Mouse (Mus musculus) hindbrain, postnatal 0 days (tissue): ENCODE results near the gene Abo. TPM values are rescaled to one million over a fixed set of nuclear protein-coding genes. Genes with fewer than 3 reads are reported as not detected.
A peak's percentile ranks its signal among the peaks of the same experiment; 100 is the strongest.

Experiments
- ATAC-seq: fragments of 200-750 bp; cut with Nextera tagmentation; 2 replicates; pipeline ENCODE4 v1.8.0; 2017; ENCODE audit warnings: mild to moderate bottlenecking, moderate TSS enrichment, moderate library complexity
- DNase-seq: peaks from one replicate; pipeline ENCODE4 v3.0.0-alpha.2; 2015; ENCODE audit warnings: low spot score
- H3K27ac ChIP-seq: fragments of 300-500 bp; sonication (generic); 2 replicates; pipeline ENCODE4 v1.5.1; 2014; ENCODE audit warnings: mild to moderate bottlenecking
- H3K27me3 ChIP-seq: fragments of 300-500 bp; sonication (generic); 2 replicates; pipeline ENCODE4 v1.6.1; 2014; ENCODE audit warnings: low read length, mixed read lengths; ENCODE audit not compliant: insufficient read depth
- H3K36me3 ChIP-seq: fragments of 300-500 bp; sonication (generic); 2 replicates; pipeline ENCODE4 v1.6.1; 2014; ENCODE audit warnings: low read length, mixed read lengths; ENCODE audit not compliant: insufficient read depth
- H3K4me1 ChIP-seq: fragments of 300-500 bp; sonication (generic); 2 replicates; pipeline ENCODE4 v1.6.1; 2014; ENCODE audit warnings: antibody characterized with exemption, low read length, mixed read lengths; ENCODE audit not compliant: insufficient read depth
- H3K4me2 ChIP-seq: fragments of 300-500 bp; sonication (generic); 2 replicates; pipeline ENCODE4 v1.6.1; 2014; ENCODE audit warnings: low read depth, mild to moderate bottlenecking, low read length, moderate library complexity, mixed read lengths
- H3K4me3 ChIP-seq: fragments of 300-500 bp; sonication (generic); 2 replicates; pipeline ENCODE4 v1.5.1; 2014; ENCODE audit warnings: low read length
- H3K9ac ChIP-seq: fragments of 300-500 bp; sonication (generic); replicated peaks from 2 replicates; pipeline ENCODE4 v1.6.1; 2014; ENCODE audit warnings: mild to moderate bottlenecking, low read length, moderate library complexity, mixed read lengths
- H3K9me3 ChIP-seq: fragments of 300-500 bp; sonication (generic); 2 replicates; pipeline ENCODE4 v1.6.1; 2016; ENCODE audit warnings: low read length, mixed read lengths
- CTCF ChIP-seq: IDR thresholded peaks from 2 replicates; pipeline ENCODE4 v1.5.1; 2016; ENCODE audit warnings: antibody characterized with exemption, control low read depth, low read depth
- WGBS: fragments of 180-500 bp; shearing (Covaris S2); extraction: QIAGEN DNeasy Blood & Tissue Kit; methylation state at CpG from one replicate; pipeline ENCODE4 v1.1.7; 2014; 5-methylcytosine and 5-hydroxymethylcytosine counted together
- polyA plus RNA-seq: library from polyadenylated mRNA; unstranded; fragments of >200 nt; fragmentation: Nextera tagmentation; extraction: Ambion mirVana; gene quantifications from 2 replicates; pipeline ENCODE4 v1.2.1, GENCODE M21; 2015
- total RNA-seq: library from RNA; depleted of rRNA; stranded (reverse); fragments of >200 nt; gene quantifications from 2 replicates; pipeline ENCODE4 v1.2.3, GENCODE M21; 2014; rRNA removed

The Abo gene
- total and polyA plus RNA-seq, 2 experiments from 2014 or later, result not detected

DNA sequence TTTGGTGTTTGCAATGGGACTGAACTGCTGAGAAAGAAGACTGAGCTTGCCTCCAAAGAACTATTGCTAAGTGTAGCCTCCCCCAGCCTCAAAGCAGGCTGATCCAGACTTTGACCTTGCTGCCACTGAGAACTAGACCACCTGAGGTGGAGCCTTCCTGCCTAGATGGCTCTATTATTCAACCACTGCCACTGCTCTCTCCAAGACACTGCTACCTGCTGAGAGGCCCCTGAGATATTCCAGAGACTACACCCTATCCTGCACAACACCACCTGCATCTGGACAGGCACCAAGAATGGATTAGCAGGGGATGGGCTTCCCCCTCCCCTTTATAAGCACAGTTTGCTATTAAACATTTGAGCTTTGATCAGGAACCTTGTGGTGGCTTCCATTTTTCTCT lies 13.8 kb upstream of the Abo start:
- H3K9me3 ChIP-seq, result no peaks in the 10 kb centered on the region
- no peaks in the 10 kb centered on the region for H3K27me3 ChIP-seq
- no peaks in the 10 kb centered on the region for H3K4me1 ChIP-seq
- no peaks in the 10 kb centered on the region for H3K36me3 ChIP-seq
- no peak for DNase-seq
- no peak overlapping the region for H3K9ac ChIP-seq
- ATAC-seq, result no peak
- H3K4me2 ChIP-seq, result no peak overlapping the region
- H3K27ac ChIP-seq, result no peak overlapping the region
- H3K4me3 ChIP-seq, result no peak overlapping the region
- no peak for TF ChIP-seq CTCF

DNA sequence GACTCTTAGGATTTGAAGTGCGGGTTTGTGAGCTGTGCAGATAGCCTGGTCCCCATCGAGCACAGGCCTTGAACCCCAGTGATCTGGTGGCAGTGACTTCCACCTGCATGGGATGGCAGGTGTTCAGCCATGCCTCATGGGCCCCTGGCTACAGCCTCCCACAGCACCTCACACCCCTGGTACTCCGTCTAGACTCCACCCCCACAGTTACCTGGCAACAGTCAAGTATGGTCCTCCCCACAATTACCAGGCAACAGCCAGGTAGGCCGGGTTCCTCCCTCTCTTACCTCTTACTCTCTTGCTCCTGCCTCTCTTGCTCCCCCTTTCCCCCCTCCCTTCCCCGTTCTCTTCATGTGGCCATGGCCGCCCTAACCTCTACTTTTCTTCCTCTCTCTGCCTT lies 5.9 kb upstream of the Abo start:
- no peak for DNase-seq
- no peaks in the 10 kb centered on the region for H3K4me1 ChIP-seq

DNA sequence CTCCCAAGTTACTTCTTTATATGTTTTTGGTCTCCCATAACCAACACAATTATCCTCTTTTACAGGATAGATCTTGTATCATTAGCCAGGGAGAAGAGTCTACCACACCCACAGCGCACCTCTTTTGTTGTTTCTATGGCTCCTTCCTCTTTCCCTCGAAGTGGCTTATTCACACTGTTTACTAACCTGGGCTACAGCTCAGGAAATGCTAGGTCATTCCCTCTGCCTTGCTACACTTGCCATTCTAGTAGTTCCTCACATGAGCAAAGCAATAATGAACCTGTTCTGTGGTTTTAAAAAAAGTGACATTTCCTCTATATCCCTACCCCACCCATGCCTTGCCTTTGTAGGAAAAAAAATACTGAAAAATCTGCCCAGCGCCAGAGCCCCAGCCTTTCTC lies 1.9 kb downstream of the Abo start:
- Histone ChIP-seq H3K27ac (no peak overlapping the region), H3K4me2 (no peak overlapping the region), H3K9me3 (no peaks in the 10 kb centered on the region), H3K27me3 (no peaks in the 10 kb centered on the region), H3K4me1 (no peaks in the 10 kb centered on the region), H3K9ac (no peak overlapping the region), H3K4me3 (no peak overlapping the region), H3K36me3 (no peaks in the 10 kb centered on the region)
- ATAC-seq (no peak), DNase-seq (no peak)
- TF ChIP-seq CTCF, result no peak
- 75% methylated on average over 3 of the region's 3 CpGs for WGBS

More for the DNA sequence above, 5.9 kb upstream of the Abo start:
- Histone ChIP-seq H3K36me3 (no peaks in the 10 kb centered on the region), H3K27me3 (no peaks in the 10 kb centered on the region), H3K9me3 (no peaks in the 10 kb centered on the region), H3K4me3 (no peak overlapping the region), H3K27ac (no peak overlapping the region), H3K9ac (no peak overlapping the region), H3K4me2 (no peak overlapping the region)
- ATAC-seq, result no peak
- WGBS, result 72% methylated on average over 6 of the region's 6 CpGs
- TF ChIP-seq CTCF, result no peak

DNA sequence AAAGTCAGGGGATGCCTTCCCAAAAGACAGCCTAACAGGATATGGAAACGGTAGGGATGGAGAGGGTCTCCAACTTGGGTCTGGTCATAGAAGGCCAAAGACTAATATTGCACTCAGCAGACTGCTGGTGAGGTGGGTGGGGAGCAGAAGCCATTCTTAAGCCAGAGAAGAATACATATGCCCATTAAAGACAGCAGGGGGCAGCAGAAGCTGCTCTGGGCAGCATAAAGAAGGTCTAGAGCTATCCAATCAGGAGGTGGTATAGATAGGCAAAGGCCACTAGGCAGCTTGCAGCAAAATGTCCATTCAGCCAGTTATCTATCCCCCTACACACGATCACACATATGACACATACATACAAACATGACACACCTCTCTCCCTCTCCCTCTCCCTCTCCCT lies 17.1 kb downstream of the Abo start:
- Histone ChIP-seq H3K36me3 (no peaks in the 10 kb centered on the region), H3K4me2 (no peak overlapping the region), H3K27me3 (no peaks in the 10 kb centered on the region), H3K9me3 (no peaks in the 10 kb centered on the region), H3K9ac (no peak overlapping the region), H3K27ac (no peak overlapping the region), H3K4me1 (no peaks in the 10 kb centered on the region), H3K4me3 (no peak overlapping the region)
- DNase-seq (peak; percentile 10), ATAC-seq (no peak)
- WGBS, result 59% methylated on average over 2 of the region's 2 CpGs
- TF ChIP-seq CTCF, result peak; percentile 49

DNA sequence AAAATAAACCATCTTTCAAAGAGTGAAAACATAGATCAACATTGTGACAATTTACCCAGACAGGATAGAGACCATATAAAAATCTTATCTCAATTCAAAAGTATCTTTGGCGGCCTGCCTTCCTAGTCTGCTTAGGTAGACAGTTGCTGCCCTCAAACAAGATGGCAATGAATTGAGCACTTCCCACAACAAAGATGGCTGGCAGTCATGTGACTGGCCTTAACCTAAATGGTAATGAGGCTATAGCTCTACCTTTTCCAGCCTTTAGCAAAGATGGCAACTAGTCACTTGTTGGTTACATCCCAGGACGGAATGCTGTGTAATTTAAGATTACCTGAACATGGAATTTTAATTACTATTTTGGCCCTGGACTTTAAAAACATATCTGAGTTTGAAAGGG lies 32.3 kb downstream of the Abo start:
- ATAC-seq (no peak), DNase-seq (no peak)
- no peaks in the 10 kb centered on the region for H3K4me1 ChIP-seq
- no peak overlapping the region for H3K4me3 ChIP-seq
- H3K9ac ChIP-seq, result no peak overlapping the region
- H3K36me3 ChIP-seq, result no peaks in the 10 kb centered on the region
- H3K4me2 ChIP-seq, result no peak overlapping the region
- no peaks in the 10 kb centered on the region for H3K9me3 ChIP-seq
- no peaks in the 10 kb centered on the region for H3K27me3 ChIP-seq
- H3K27ac ChIP-seq, result no peak overlapping the region
- 85% methylated on average over 2 of the region's 2 CpGs for WGBS
- TF ChIP-seq CTCF, result no peak

DNA sequence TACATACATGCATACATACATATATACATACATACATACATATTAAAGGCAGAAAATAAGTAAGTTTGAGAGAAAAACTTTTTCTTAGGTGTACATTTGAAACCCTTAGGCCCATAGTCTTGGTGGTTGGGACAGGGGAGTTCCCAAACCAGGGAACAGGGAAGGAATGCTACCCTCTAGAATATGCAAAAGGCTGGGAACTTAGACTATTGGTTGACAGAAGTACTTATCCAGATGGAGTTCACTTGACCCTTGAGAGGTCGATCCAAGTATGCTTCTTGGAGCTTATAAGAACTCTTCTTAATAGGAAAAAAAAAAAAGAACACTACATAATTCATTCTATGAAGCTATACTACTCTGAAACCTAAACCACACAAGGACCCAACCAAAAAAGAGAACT lies 36.7 kb downstream of the Abo start:
- no peak overlapping the region for H3K27ac ChIP-seq
- TF ChIP-seq CTCF, result no peak
- H3K4me2 ChIP-seq, result no peak overlapping the region
- no peak overlapping the region for H3K9ac ChIP-seq
- H3K27me3 ChIP-seq, result no peaks in the 10 kb centered on the region
- DNase-seq, result no peak
- WGBS, result 85% methylated on average over 1 of the region's 1 CpGs
- no peaks in the 10 kb centered on the region for H3K4me1 ChIP-seq
- no peaks in the 10 kb centered on the region for H3K9me3 ChIP-seq
- H3K4me3 ChIP-seq, result no peak overlapping the region
- no peak for ATAC-seq
- H3K36me3 ChIP-seq, result no peaks in the 10 kb centered on the region

DNA sequence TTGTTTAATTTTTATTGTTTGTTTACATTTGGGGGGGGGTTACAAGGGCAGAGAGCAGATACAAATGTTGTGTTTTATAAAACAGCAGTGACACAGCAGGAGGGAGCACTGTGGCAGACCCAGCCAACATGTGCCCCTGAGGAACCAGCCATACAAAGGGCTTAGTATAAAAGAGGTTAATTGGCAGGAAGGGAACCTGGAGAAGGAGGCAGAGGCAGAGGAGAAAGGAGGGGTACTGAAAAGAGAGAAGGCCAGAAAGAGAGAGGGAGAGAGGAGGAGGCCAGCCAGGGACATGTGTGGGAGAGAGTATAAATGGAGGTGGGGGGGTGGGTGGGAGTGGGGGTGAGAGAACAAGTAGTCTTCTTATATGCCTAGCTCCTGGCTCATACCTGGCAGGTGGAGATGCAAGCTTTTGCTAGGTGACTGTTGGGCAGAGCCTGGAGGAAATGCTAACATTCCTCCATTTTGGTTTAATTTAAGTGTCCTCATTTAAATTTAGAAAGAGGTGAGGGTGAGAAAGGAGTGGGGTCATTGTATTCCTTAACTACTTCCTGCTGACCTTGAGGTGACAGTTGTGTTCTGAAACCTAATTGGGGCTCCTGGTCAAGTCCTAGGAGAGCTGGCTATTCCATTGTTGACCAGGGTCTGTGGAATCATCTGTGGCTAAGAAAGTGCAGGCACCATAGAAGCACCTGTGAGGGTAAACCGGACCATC lies 37.4 kb downstream of the Abo start:
- H3K4me2 ChIP-seq, result no peak overlapping the region
- no peak overlapping the region for H3K9ac ChIP-seq
- no peaks in the 10 kb centered on the region for H3K9me3 ChIP-seq
- ATAC-seq (no peak), DNase-seq (no peak)
- TF ChIP-seq CTCF, result no peak
- no peak overlapping the region for H3K4me3 ChIP-seq
- H3K36me3 ChIP-seq, result no peaks in the 10 kb centered on the region
- H3K27ac ChIP-seq, result no peak overlapping the region
- no peaks in the 10 kb centered on the region for H3K27me3 ChIP-seq
- 95% methylated on average over 1 of the region's 1 CpGs for WGBS
- H3K4me1 ChIP-seq, result no peaks in the 10 kb centered on the region

Other genes with a start within 250 kb of the Abo start
- 289 and 302 TPM in 2 replicates for gene Fam69b, start 236.5 kb downstream of the Abo start, total RNA-seq
- 129 and 142 TPM in 2 replicates for gene Fam69b, start 236.5 kb downstream of the Abo start, polyA plus RNA-seq
- gene Lcn4, start 193.7 kb downstream of the Abo start, total RNA-seq, result not detected in 2 replicates
- not detected in 2 replicates for gene Lcn4, start 193.7 kb downstream of the Abo start, polyA plus RNA-seq
- 13.9 and 16.5 TPM in 2 replicates for gene Surf6, start 37.9 kb upstream of the Abo start, total RNA-seq
- 20.5 and 22.3 TPM in 2 replicates for gene Surf6, start 37.9 kb upstream of the Abo start, polyA plus RNA-seq
- 116 and 122 TPM in 2 replicates for gene Med22, start 45.7 kb upstream of the Abo start, total RNA-seq
- gene Med22, start 45.7 kb upstream of the Abo start, polyA plus RNA-seq, result 125 and 141 TPM in 2 replicates
- gene Rpl7a, start 45.8 kb upstream of the Abo start, total RNA-seq, result 863 and 1,008 TPM in 2 replicates
- 446 and 467 TPM in 2 replicates for gene Rpl7a, start 45.8 kb upstream of the Abo start, polyA plus RNA-seq
- 16.3 and 24.4 TPM in 2 replicates for gene Surf2, start 51.4 kb upstream of the Abo start, total RNA-seq
- gene Surf2, start 51.4 kb upstream of the Abo start, polyA plus RNA-seq, result 50.4 and 54.6 TPM in 2 replicates
- 63.1 and 63.4 TPM in 2 replicates for gene Surf1, start 51.6 kb upstream of the Abo start, total RNA-seq
- gene Surf1, start 51.6 kb upstream of the Abo start, polyA plus RNA-seq, result 112 and 117 TPM in 2 replicates
- 126 TPM in 2 replicates for gene Surf4, start 68.9 kb upstream of the Abo start, total RNA-seq
- 97.8 and 107 TPM in 2 replicates for gene Surf4, start 68.9 kb upstream of the Abo start, polyA plus RNA-seq
- gene Stkld1, start 69.1 kb upstream of the Abo start, total RNA-seq, result not detected in 2 replicates
- 0.23 and 0.33 TPM in 2 replicates for gene Stkld1, start 69.1 kb upstream of the Abo start, polyA plus RNA-seq
- gene Rexo4, start 99.4 kb upstream of the Abo start, total RNA-seq, result 35.3 and 38.0 TPM in 2 replicates
- 25.0 and 26.3 TPM in 2 replicates for gene Rexo4, start 99.4 kb upstream of the Abo start, polyA plus RNA-seq
- gene Adamts13, start 108.4 kb upstream of the Abo start, total RNA-seq, result not detected in 2 replicates
- not detected in 2 replicates for gene Adamts13, start 108.4 kb upstream of the Abo start, polyA plus RNA-seq
- 50.1 and 50.4 TPM in 2 replicates for gene Cacfd1, start 144.9 kb upstream of the Abo start, total RNA-seq
- gene Cacfd1, start 144.9 kb upstream of the Abo start, polyA plus RNA-seq, result 89.1 and 90.6 TPM in 2 replicates
- gene Slc2a6, start 163.0 kb upstream of the Abo start, total RNA-seq, result 29.2 and 30.9 TPM in 2 replicates
- gene Slc2a6, start 163.0 kb upstream of the Abo start, polyA plus RNA-seq, result 16.7 and 19.2 TPM in 2 replicates
- gene Mymk, start 207.2 kb upstream of the Abo start, total RNA-seq, result not detected in 2 replicates
- 0.19 and 0.30 TPM in 2 replicates for gene Mymk, start 207.2 kb upstream of the Abo start, polyA plus RNA-seq
- 8.7 and 9.9 TPM in 2 replicates for gene Adamtsl2, start 214.4 kb upstream of the Abo start, total RNA-seq
- 4.4 and 5.3 TPM in 2 replicates for gene Adamtsl2, start 214.4 kb upstream of the Abo start, polyA plus RNA-seq